In genomic region chr12:76556745-76557389, GRCm38 (mm10) we compare ENCODE assay signal across 10 mouse cellular contexts. TPM values are rescaled to one million over a fixed set of nuclear protein-coding genes. Genes with fewer than 3 reads are reported as not detected.
DNase-seq lines count a peak whose midpoint lies in the region; ATAC-seq and TF ChIP-seq lines count a peak whose summit lies in the region.
"Had no signal": no experiment of that assay in that cellular context is flagged by ENCODE, and none has a peak within 500 bp of the region (broad histone marks: within the 10 kb centered on the region; RNA-seq: fewer than 3 reads in every experiment).

No protein-coding gene starts in this region.

- no peaks in the 10 kb centered on the region for H3K9me3 ChIP-seq in heart, postnatal 0 days (replicated peaks; ENCODE audit: control insufficient read depth, low read length)
- no peaks in the 10 kb centered on the region for H3K9me3 ChIP-seq in midbrain, embryonic 11.5 days (ENCODE audit: control insufficient read depth, low read length)
- H3K9me3 ChIP-seq: embryonic facial prominence, embryonic 15.5 days had no signal

- no peak for TF ChIP-seq EP300 in heart, postnatal 0 days (IDR thresholded peaks at IDR 0.05; ENCODE audit: low read depth)

- no peak for TF ChIP-seq CTCF in heart, postnatal 0 days (IDR thresholded peaks at IDR 0.05; ENCODE audit: low read depth)

- no peak overlapping the region for H3K9ac ChIP-seq in heart, postnatal 0 days (replicated peaks; ENCODE audit: low read depth, low read length)
- H3K9ac ChIP-seq in midbrain, embryonic 11.5 days (ENCODE audit: low read length) = no peak overlapping the region
- H3K9ac ChIP-seq: embryonic facial prominence, embryonic 15.5 days had no signal

- no peak overlapping the region for H3K27ac ChIP-seq in heart, postnatal 0 days (ENCODE audit: low read depth)
- 0 out of 2 replicates have a peak overlapping the region, but pooled peaks have one; percentile 23 for H3K27ac ChIP-seq in brown adipose tissue, adult 24 weeks (replicated peaks; ENCODE audit: low read depth, low read length)
- no peak overlapping the region for H3K27ac ChIP-seq in midbrain, embryonic 11.5 days (ENCODE audit: low read depth, low read length)
- H3K27ac ChIP-seq: embryonic facial prominence, embryonic 15.5 days had no signal

- peaks cover 32% of the 10 kb centered on the region for H3K4me1 ChIP-seq in heart, postnatal 0 days (ENCODE audit: control insufficient read depth, insufficient read depth)
- peaks cover 42% of the 10 kb centered on the region for H3K4me1 ChIP-seq in brown adipose tissue, adult 24 weeks (ENCODE audit: control insufficient read depth, insufficient read depth, insufficient read length, low read length)
- no peaks in the 10 kb centered on the region; the same call in 1 of the 2 replicates for H3K4me1 ChIP-seq in midbrain, embryonic 11.5 days (ENCODE audit: control insufficient read depth, insufficient read depth, low read length)

- peak; percentile 4; the same call in 1 of the 2 replicates for ATAC-seq in heart, postnatal 0 days (ENCODE audit: insufficient read depth, low read depth)
- ATAC-seq in midbrain, embryonic 11.5 days (ENCODE audit: low FRiP score) = peak; percentile 82; the same call in 1 of the 2 replicates
- ATAC-seq: activated CD4-positive, CD25-positive, alpha-beta regulatory T cell, adult 4 months had no signal

- H3K4me2 ChIP-seq in heart, postnatal 0 days (ENCODE audit: low read depth, low read length) = no peak overlapping the region
- H3K4me2 ChIP-seq in midbrain, embryonic 11.5 days = no peak overlapping the region
- H3K4me2 ChIP-seq: embryonic facial prominence, embryonic 15.5 days had no signal

- no peaks in the 10 kb centered on the region for H3K27me3 ChIP-seq in heart, postnatal 0 days (ENCODE audit: control insufficient read depth, insufficient read depth, low read length)
- H3K27me3 ChIP-seq in midbrain, embryonic 11.5 days (ENCODE audit: control insufficient read depth, insufficient read depth, low read length) = no peaks in the 10 kb centered on the region; the same call in 1 of the 2 replicates
- H3K27me3 ChIP-seq: embryonic facial prominence, embryonic 15.5 days had no signal

- WGBS in heart, postnatal 0 days = 33% methylated on average over 6 of the region's 6 CpGs
- WGBS in midbrain, embryonic 11.5 days = 16% methylated on average over 6 of the region's 6 CpGs

- no peak overlapping the region for H3K4me3 ChIP-seq in heart, postnatal 0 days (ENCODE audit: low read depth, low read length)
- no peak overlapping the region for H3K4me3 ChIP-seq in brown adipose tissue, adult 24 weeks (ENCODE audit: insufficient read depth, low read depth, low read length)
- no peak overlapping the region for H3K4me3 ChIP-seq in midbrain, embryonic 11.5 days (ENCODE audit: low read depth, low read length)
- H3K4me3 ChIP-seq: embryonic facial prominence, embryonic 15.5 days had no signal

- peaks cover 18% of the 10 kb centered on the region for H3K36me3 ChIP-seq in heart, postnatal 0 days (replicated peaks; ENCODE audit: control insufficient read depth, insufficient read depth, low read length)
- no peaks in the 10 kb centered on the region for H3K36me3 ChIP-seq in midbrain, embryonic 11.5 days (ENCODE audit: control insufficient read depth, insufficient read depth, low read length)

- DNase-seq in heart, postnatal 0 days (ENCODE audit: low spot score) = no peak
- no peak for DNase-seq in heart, adult 11 months
- DNase-seq in ES-CJ7 (ENCODE audit: low read depth, low spot score) = peak; percentile 36
- DNase-seq in midbrain, embryonic 11.5 days (ENCODE audit: low spot score, missing footprints) = no peak
- no peak for DNase-seq in lung, postnatal 14 days
- no peak for DNase-seq in lung, adult 18-20 months
- DNase-seq: thymus, postnatal 14 days had no signal

RNA-seq across cellular contexts. Expression of gene Plekhg3, which starts 26.2 kb away (rescaled TPM):
- total RNA-seq in heart, postnatal 0 days (2014; rRNA removed; ENCODE audit: low replicate concordance) = 17.7 and 21.7 TPM in 2 replicates
- polyA plus RNA-seq in heart, postnatal 0 days (2015; fragmentation: Nextera tagmentation; extraction: Ambion mirVana) = 3.7 TPM in 2 replicates
- 6.3 and 6.5 TPM in 2 replicates for polyA plus RNA-seq in brown adipose tissue, adult 24 weeks (2012; ENCODE audit: insufficient read depth, insufficient read length, missing spikeins)
- polyA plus RNA-seq in midbrain, embryonic 11.5 days (2014; fragmentation: Nextera tagmentation; extraction: Ambion mirVana) = 0.62 and 1.3 TPM in 2 replicates
